ENCODE assay signal across 9 mouse cellular contexts in genomic region chr2:76968919-76969318, GRCm38 (mm10). TPM values are rescaled to one million over a fixed set of nuclear protein-coding genes. Genes with fewer than 3 reads are reported as not detected.
DNase-seq lines count a peak whose midpoint lies in the region; ATAC-seq lines count a peak whose summit lies in the region.
"Had no signal": no experiment of that assay in that cellular context is flagged by ENCODE, and none has a peak within 500 bp of the region (broad histone marks: within the 10 kb centered on the region; RNA-seq: fewer than 3 reads in every experiment).

No protein-coding gene starts in this region.

- H3K4me3 ChIP-seq in forebrain, embryonic 16.5 days (replicated peaks; ENCODE audit: low read length), result no peak overlapping the region
- H3K4me3 ChIP-seq in midbrain, embryonic 14.5 days (replicated peaks; ENCODE audit: low read depth, low read length), result no peak overlapping the region

- no peaks in the 10 kb centered on the region for H3K4me1 ChIP-seq in forebrain, embryonic 16.5 days (replicated peaks; ENCODE audit: control insufficient read depth, insufficient read depth, low read length)
- H3K4me1 ChIP-seq in midbrain, embryonic 14.5 days (ENCODE audit: control insufficient read depth, insufficient read depth, low read length), result no peaks in the 10 kb centered on the region

- intact Hi-C loops in gastrocnemius, postnatal 14 days (cut with DNase I; ENCODE audit: low total_unique reads), result loop anchor here (5.0 kb wide), 1 partner anchor 42 kb away; no protein-coding TSS in a partner anchor
- intact Hi-C loops in left cerebral cortex, postnatal 36 days (cut with DNase I), result no loop called here

- no peak overlapping the region for H3K27ac ChIP-seq in forebrain, embryonic 16.5 days (ENCODE audit: low read length)
- H3K27ac ChIP-seq in midbrain, embryonic 14.5 days (replicated peaks; ENCODE audit: low read depth, low read length), result no peak overlapping the region

- no peaks in the 10 kb centered on the region for H3K9me3 ChIP-seq in forebrain, embryonic 16.5 days (ENCODE audit: control insufficient read depth, low read length)
- H3K9me3 ChIP-seq in midbrain, embryonic 14.5 days (ENCODE audit: control insufficient read depth, low read length), result no peaks in the 10 kb centered on the region

- WGBS in forebrain, embryonic 16.5 days, result 27% methylated on average over 8 of the region's 8 CpGs
- 28% methylated on average over 8 of the region's 8 CpGs for WGBS in midbrain, embryonic 14.5 days

- peak; percentile 76 for DNase-seq in gastrocnemius, postnatal 14 days
- no peak for DNase-seq in gastrocnemius, postnatal 25 days
- DNase-seq in cerebellum, adult 11-12 months, result peak; percentile 55
- peak; percentile 74 for DNase-seq in kidney, adult 18-20 months
- DNase-seq in left cerebral cortex, postnatal 36 days (ENCODE audit: low spot score in 2 of 2), result peak; percentile 41 to 66
- peak; percentile 91 for DNase-seq in midbrain, embryonic 14.5 days
- peak; percentile 8 for DNase-seq in splenic B cell, adult 2 months (ENCODE audit: low read depth, low spot score)

- peak; percentile 83 for ATAC-seq in forebrain, embryonic 16.5 days
- peak; percentile 73 for ATAC-seq in midbrain, embryonic 14.5 days (ENCODE audit: low FRiP score, low TSS enrichment)

- no peak overlapping the region for H3K4me2 ChIP-seq in forebrain, embryonic 16.5 days (ENCODE audit: low read length)
- no peak overlapping the region for H3K4me2 ChIP-seq in midbrain, embryonic 14.5 days (ENCODE audit: low read length)

- H3K36me3 ChIP-seq in forebrain, embryonic 16.5 days (ENCODE audit: control insufficient read depth, insufficient read depth), result no peaks in the 10 kb centered on the region
- no peaks in the 10 kb centered on the region for H3K36me3 ChIP-seq in midbrain, embryonic 14.5 days (ENCODE audit: control insufficient read depth, insufficient read depth, low read length)
- no peaks in the 10 kb centered on the region for H3K36me3 ChIP-seq in splenic B cell, adult 2 months (ENCODE audit: control insufficient read depth, insufficient read depth, low read length, poor library complexity, severe bottlenecking)
- H3K36me3 ChIP-seq: G1E had no signal

- H3K9ac ChIP-seq in forebrain, embryonic 16.5 days (replicated peaks; ENCODE audit: low read depth, low read length), result no peak overlapping the region
- H3K9ac ChIP-seq in midbrain, embryonic 14.5 days (replicated peaks; ENCODE audit: low read length), result no peak overlapping the region

- no peaks in the 10 kb centered on the region for H3K27me3 ChIP-seq in forebrain, embryonic 16.5 days (replicated peaks; ENCODE audit: control insufficient read depth, insufficient read depth, low read length)
- no peaks in the 10 kb centered on the region for H3K27me3 ChIP-seq in midbrain, embryonic 14.5 days (ENCODE audit: control insufficient read depth, insufficient read depth, low read length)
- no peaks in the 10 kb centered on the region for H3K27me3 ChIP-seq in splenic B cell, adult 2 months (ENCODE audit: control insufficient read depth, insufficient read depth, low read length, poor library complexity, severe bottlenecking)

RNA-seq across cellular contexts. Expression of gene Ttn, which starts 13.4 kb away (rescaled TPM):
- 1,000 to 10,000 TPM; 4,187 to 4,191 TPM for total RNA-seq in gastrocnemius, postnatal 14 days (2021)
- 1,000 to 10,000 TPM; 6,049 to 7,005 TPM for total RNA-seq in gastrocnemius, postnatal 25 days (2021)
- 0.22 and 0.40 TPM in 2 replicates for polyA plus RNA-seq in forebrain, embryonic 16.5 days (2015; fragmentation: Nextera tagmentation; extraction: Ambion mirVana)
- under 1 TPM; 0.36 to 0.81 TPM for total RNA-seq in left cerebral cortex, postnatal 36 days (2021)
- polyA plus RNA-seq in midbrain, embryonic 14.5 days (2014; fragmentation: Nextera tagmentation; extraction: Ambion mirVana), result 0.47 and 0.91 TPM in 2 replicates
- polyA plus RNA-seq: G1E had no signal

Comparison
In these comparisons a context has a peak if more than half of its experiments do, and no peak if none do; other contexts are left out.
1. RNA of gene Ttn, which starts 13.4 kb away (total RNA-seq): 6,049 to 7,005 TPM in gastrocnemius, postnatal 25 days and 4,187 to 4,191 TPM in gastrocnemius, postnatal 14 days; 0.36 to 0.81 TPM in left cerebral cortex, postnatal 36 days; every median in the first group is over 1,000 times any median in the second.